Mouse (Mus musculus) ES-Bruce4 (cell line): Measurements from ENCODE around the gene Etv6. TPM values are rescaled to one million over a fixed set of nuclear protein-coding genes. Genes with fewer than 3 reads are reported as not detected.

Experiments
- H3K27ac ChIP-seq: 2 replicates; pipeline ENCODE4 v1.5.1; 2012; ENCODE audit warnings: low read length, inconsistent platforms; ENCODE audit not compliant: insufficient read depth
- H3K27me3 ChIP-seq: 2 replicates; pipeline ENCODE4 v1.6.1; 2012; ENCODE audit warnings: mild to moderate bottlenecking, low read length, inconsistent platforms; ENCODE audit not compliant: control insufficient read depth, poor library complexity, insufficient read depth, severe bottlenecking
- H3K36me3 ChIP-seq: 2 replicates; pipeline ENCODE4 v1.6.1; 2012; ENCODE audit warnings: inconsistent platforms, mild to moderate bottlenecking, low read length, moderate library complexity; ENCODE audit not compliant: control insufficient read depth, poor library complexity, insufficient read depth, severe bottlenecking
- H3K4me1 ChIP-seq: one replicate; pipeline ENCODE4 v1.8.1; 2011; ENCODE audit warnings: low read length; ENCODE audit not compliant: control insufficient read depth, insufficient read depth
- H3K4me3 ChIP-seq: 2 replicates; pipeline ENCODE4 v1.5.1; 2011; ENCODE audit warnings: low read depth, mild to moderate bottlenecking, low read length
- H3K9ac ChIP-seq: 2 replicates; pipeline ENCODE4 v1.6.1; 2012; ENCODE audit warnings: low read depth, mild to moderate bottlenecking, inconsistent platforms; ENCODE audit not compliant: poor library complexity, severe bottlenecking
- H3K9me3 ChIP-seq: replicated peaks from 2 replicates; pipeline ENCODE4 v1.6.1; 2012; ENCODE audit warnings: mild to moderate bottlenecking, low read length, inconsistent platforms; ENCODE audit not compliant: control insufficient read depth, poor library complexity, insufficient read depth, severe bottlenecking
- CTCF ChIP-seq: IDR thresholded peaks from one replicate; pipeline ENCODE4 v1.8.1; 2011; ENCODE audit warnings: low read depth, low read length
- EP300 ChIP-seq: IDR thresholded peaks from 2 replicates; pipeline ENCODE4 v1.6.1; 2011; ENCODE audit warnings: low read depth, low read length; ENCODE audit not compliant: insufficient read depth
- POLR2A ChIP-seq: IDR thresholded peaks from one replicate; pipeline ENCODE4 v1.8.1; 2011; ENCODE audit warnings: low read length; ENCODE audit not compliant: insufficient read depth
- polyA plus RNA-seq: library from polyadenylated mRNA; stranded (reverse); fragments of >200 nt; gene quantifications from 2 replicates; pipeline ENCODE4 v1.2.4, GENCODE M21; 2011; ENCODE audit warnings: low read depth; ENCODE audit not compliant: missing spikeins, insufficient read depth, insufficient read length

Gene Etv6
- polyA plus RNA-seq, 1 experiment, result 19.9 TPM

- Histone ChIP-seq H3K4me3 (no peak overlapping the region), H3K9me3 (no peaks in the 10 kb centered on the region), H3K4me1 (no peaks in the 10 kb centered on the region), H3K27ac (no peak overlapping the region), H3K9ac (no peak overlapping the region), H3K27me3 (no peaks in the 10 kb centered on the region), H3K36me3 (no peaks in the 10 kb centered on the region)
- TF ChIP-seq CTCF (no peak), EP300 (no peak)
Measured at GRCm38 (mm10) chr6:134018807-134019206, 16.7 kb upstream of the Etv6 start.

- Histone ChIP-seq H3K4me3 (no peak overlapping the region), H3K4me1 (no peaks in the 10 kb centered on the region), H3K9ac (no peak overlapping the region), H3K27ac (no peak overlapping the region), H3K36me3 (no peaks in the 10 kb centered on the region), H3K27me3 (no peaks in the 10 kb centered on the region), H3K9me3 (no peaks in the 10 kb centered on the region)
- TF ChIP-seq POLR2A (no peak), EP300 (no peak), CTCF (no peak)
Measured at GRCm38 (mm10) chr6:134020821-134021220, 14.7 kb upstream of the Etv6 start.

GRCm38 (mm10) chr6:134026264-134026663, 9.2 kb upstream of the Etv6 start:
- no peaks in the 10 kb centered on the region for H3K4me1 ChIP-seq
- no peaks in the 10 kb centered on the region for H3K27me3 ChIP-seq
- H3K27ac ChIP-seq, result no peak overlapping the region
- peaks cover 3% of the 10 kb centered on the region; the same call in 1 of the 2 replicates for H3K9me3 ChIP-seq
- H3K4me3 ChIP-seq, result no peak overlapping the region
- no peak overlapping the region for H3K9ac ChIP-seq
- H3K36me3 ChIP-seq, result no peaks in the 10 kb centered on the region
- TF ChIP-seq POLR2A (no peak), EP300 (no peak), CTCF (no peak)

GRCm38 (mm10) chr6:134027022-134027421, 8.5 kb upstream of the Etv6 start:
- H3K4me3 ChIP-seq, result no peak overlapping the region
- no peak overlapping the region for H3K27ac ChIP-seq
- no peak overlapping the region for H3K9ac ChIP-seq
- no peaks in the 10 kb centered on the region for H3K4me1 ChIP-seq
- no peaks in the 10 kb centered on the region for H3K27me3 ChIP-seq
- TF ChIP-seq CTCF (no peak), POLR2A (no peak), EP300 (no peak)
- peaks cover 3% of the 10 kb centered on the region; the same call in 1 of the 2 replicates for H3K9me3 ChIP-seq
- H3K36me3 ChIP-seq, result no peaks in the 10 kb centered on the region

GRCm38 (mm10) chr6:134032451-134032850, 3.0 kb upstream of the Etv6 start:
- Histone ChIP-seq H3K4me3 (no peak overlapping the region), H3K36me3 (no peaks in the 10 kb centered on the region), H3K27me3 (no peaks in the 10 kb centered on the region), H3K9ac (no peak overlapping the region), H3K9me3 (peaks cover 3% of the 10 kb centered on the region; the same call in 1 of the 2 replicates), H3K27ac (no peak overlapping the region), H3K4me1 (peaks cover 2% of the 10 kb centered on the region)
- TF ChIP-seq CTCF, result no peak
- no peak for TF ChIP-seq POLR2A
- TF ChIP-seq EP300, result no peak

GRCm38 (mm10) chr6:134034436-134034835, 1.1 kb upstream of the Etv6 start:
- Histone ChIP-seq H3K27me3 (no peaks in the 10 kb centered on the region), H3K27ac (no peak overlapping the region), H3K36me3 (no peaks in the 10 kb centered on the region), H3K4me1 (peaks cover 2% of the 10 kb centered on the region), H3K9me3 (no peaks in the 10 kb centered on the region), H3K4me3 (peak overlapping the region; percentile 83; the same call in 1 of the 2 replicates), H3K9ac (peak overlapping the region; percentile 94; the same call in 1 of the 2 replicates)
- TF ChIP-seq EP300 (no peak), POLR2A (no peak), CTCF (no peak)
